Mouse (Mus musculus): ENCODE measurements around the gene Pdia4.
"Not testable (repeated sequence)": the region's sequence is repeated elsewhere in the genome, so short reads cannot be mapped to it uniquely, and the experiment has no call there.

Gene Pdia4

DNA sequence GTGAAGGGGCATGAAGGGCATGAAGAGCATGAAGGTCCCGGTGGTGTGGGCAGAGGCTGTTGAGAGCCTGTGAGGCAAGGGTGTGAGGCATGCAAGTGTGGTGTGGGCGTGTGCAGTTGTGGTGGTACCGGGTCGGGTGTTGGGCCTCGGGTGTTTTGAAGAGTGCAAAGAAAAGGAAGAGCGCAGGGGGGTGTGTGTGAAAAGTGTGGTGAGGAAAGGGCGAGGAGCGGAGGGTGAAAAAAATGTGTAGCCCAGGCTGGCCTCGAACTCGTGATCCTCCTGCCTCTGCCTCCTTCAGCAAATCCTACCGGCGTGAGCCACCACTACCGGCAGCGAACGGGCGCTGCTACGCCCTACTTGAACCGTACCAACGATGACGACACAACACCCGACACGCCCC, 55.8 kb downstream of the Pdia4 start:
- DNase-seq, result peak; percentile 0 to 8

DNA sequence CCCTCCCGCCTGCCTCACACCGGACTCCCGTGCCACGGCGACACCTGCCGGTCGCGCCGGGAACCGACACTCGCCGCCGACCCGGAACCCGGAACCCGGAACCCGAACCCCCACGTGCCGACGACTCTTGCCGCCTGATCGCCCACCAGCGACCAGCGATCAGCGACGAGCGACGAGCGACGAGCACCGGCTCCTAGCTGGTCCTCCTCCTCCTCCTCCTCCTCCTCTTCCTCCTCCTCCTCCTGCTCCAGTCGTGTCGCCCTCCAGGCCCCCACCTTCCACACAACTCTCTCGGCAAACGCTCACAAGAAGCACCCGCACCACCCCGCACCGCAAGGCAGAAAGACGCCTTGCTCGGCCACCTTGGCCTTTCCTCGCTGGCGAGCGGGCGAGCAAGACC, 60.1 kb downstream of the Pdia4 start:
- not testable (repeated sequence) for DNase-seq

DNA sequence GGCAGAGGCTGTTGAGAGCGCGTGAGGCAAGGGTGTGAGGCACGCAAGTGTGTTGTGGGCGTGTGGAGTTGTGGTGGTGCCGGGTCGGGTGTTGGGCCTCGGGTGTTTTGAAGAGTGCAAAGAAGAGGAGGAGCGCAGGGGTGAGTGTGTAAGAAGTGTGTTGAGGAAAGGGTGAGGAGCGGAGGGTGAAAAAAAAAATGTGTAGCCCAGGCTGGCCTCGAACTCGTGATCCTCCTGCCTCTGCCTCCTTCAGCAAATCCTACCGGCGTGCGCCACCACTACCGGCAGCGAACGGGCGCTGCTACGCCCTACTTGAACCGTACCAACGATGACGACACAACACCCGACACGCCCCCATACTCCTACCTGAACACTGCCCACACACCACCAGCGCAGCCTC, 64.9 kb downstream of the Pdia4 start:
- peak; percentile 85 to 96 for DNase-seq

DNA sequence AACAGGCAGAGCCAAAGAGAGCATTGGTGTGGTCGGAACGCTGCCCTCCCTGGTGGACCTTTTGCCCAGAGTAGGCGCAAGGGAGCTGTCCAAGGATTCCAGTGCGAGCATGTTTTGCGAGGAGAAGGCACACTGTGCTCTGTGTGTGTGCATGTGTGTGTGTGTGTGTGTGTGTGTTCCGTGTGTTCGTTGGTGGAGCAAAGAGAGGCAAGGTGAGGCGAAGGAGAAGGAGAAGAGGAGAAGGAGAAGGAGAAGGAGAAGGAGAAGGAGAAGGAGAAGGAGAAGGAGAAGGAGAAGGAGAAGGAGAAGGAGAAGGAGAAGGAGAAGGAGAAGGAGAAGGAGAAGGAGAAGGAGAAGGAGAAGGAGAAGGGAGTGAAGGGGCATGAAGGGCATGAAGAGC, 65.3 kb downstream of the Pdia4 start:
- not testable (repeated sequence) for DNase-seq

All from cerebellum, adult 18-20 months (tissue).